9 mouse cellular contexts compared by ENCODE assay signal in the genomic region with DNA sequence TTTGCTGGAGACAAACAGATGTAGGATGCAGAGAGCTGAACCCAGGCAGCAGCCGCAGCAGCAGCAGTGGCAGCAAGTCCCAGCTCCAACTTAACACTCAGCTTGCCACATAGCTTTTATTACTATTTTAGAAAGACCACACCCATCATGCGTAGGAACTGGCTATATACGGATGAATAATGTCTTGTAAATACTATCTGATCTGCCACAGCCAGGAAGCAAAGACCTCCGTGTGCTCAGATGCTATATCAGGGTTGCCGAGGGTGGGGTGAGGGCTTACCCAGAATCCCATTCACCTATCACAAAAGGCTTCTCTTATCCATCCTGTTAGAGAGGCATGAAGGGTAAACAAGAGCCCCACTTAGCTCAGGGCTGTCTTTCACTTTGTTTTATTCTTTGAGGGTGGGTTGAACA. TPM values are rescaled to one million over a fixed set of nuclear protein-coding genes. Genes with fewer than 3 reads are reported as not detected.
DNase-seq lines count a peak whose midpoint lies in the region; ATAC-seq lines count a peak whose summit lies in the region.
"Had no signal": no experiment of that assay in that cellular context is flagged by ENCODE, and none has a peak within 500 bp of the region (broad histone marks: within the 10 kb centered on the region; RNA-seq: fewer than 3 reads in every experiment).

No protein-coding gene starts in this region.

- H3K9ac ChIP-seq in forebrain, embryonic 14.5 days (ENCODE audit: low read length): no peak overlapping the region
- no peak overlapping the region for H3K9ac ChIP-seq in midbrain, embryonic 11.5 days (ENCODE audit: low read length)
- H3K9ac ChIP-seq: limb, embryonic 13.5 days had no signal

- no peaks in the 10 kb centered on the region for H3K27me3 ChIP-seq in heart, embryonic 10.5 days (ENCODE audit: insufficient read depth, poor library complexity, severe bottlenecking)
- no peaks in the 10 kb centered on the region for H3K27me3 ChIP-seq in forebrain, embryonic 14.5 days (replicated peaks; ENCODE audit: control insufficient read depth, insufficient read depth, low read length)
- H3K27me3 ChIP-seq in midbrain, embryonic 11.5 days (ENCODE audit: control insufficient read depth, insufficient read depth, low read length): no peaks in the 10 kb centered on the region
- H3K27me3 ChIP-seq: limb, embryonic 13.5 days had no signal

- no peaks in the 10 kb centered on the region for H3K36me3 ChIP-seq in heart, embryonic 10.5 days
- no peaks in the 10 kb centered on the region for H3K36me3 ChIP-seq in forebrain, embryonic 14.5 days (ENCODE audit: control insufficient read depth, insufficient read depth, low read length)
- no peaks in the 10 kb centered on the region for H3K36me3 ChIP-seq in midbrain, embryonic 11.5 days (ENCODE audit: control insufficient read depth, insufficient read depth, low read length)
- H3K36me3 ChIP-seq: limb, embryonic 13.5 days had no signal

- no peak overlapping the region for H3K4me2 ChIP-seq in forebrain, embryonic 14.5 days (ENCODE audit: low read length)
- no peak overlapping the region for H3K4me2 ChIP-seq in midbrain, embryonic 11.5 days
- H3K4me2 ChIP-seq: limb, embryonic 13.5 days had no signal

- peak overlapping the region; percentile 24; the same call in 1 of the 2 replicates for H3K4me3 ChIP-seq in heart, embryonic 10.5 days
- no peak overlapping the region for H3K4me3 ChIP-seq in forebrain, embryonic 14.5 days (ENCODE audit: low read depth, low read length)
- no peak overlapping the region for H3K4me3 ChIP-seq in midbrain, embryonic 11.5 days (ENCODE audit: low read depth, low read length)
- H3K4me3 ChIP-seq: limb, embryonic 13.5 days had no signal

- H3K4me1 ChIP-seq in heart, embryonic 10.5 days: peaks cover 62% of the 10 kb centered on the region
- H3K4me1 ChIP-seq in forebrain, embryonic 14.5 days (ENCODE audit: control insufficient read depth, insufficient read depth, low read length): peaks cover 15% of the 10 kb centered on the region
- peaks cover 18% of the 10 kb centered on the region for H3K4me1 ChIP-seq in midbrain, embryonic 11.5 days (ENCODE audit: control insufficient read depth, insufficient read depth, low read length)

- peak; percentile 63 for ATAC-seq in forebrain, embryonic 14.5 days
- peak; percentile 73 for ATAC-seq in midbrain, embryonic 11.5 days (ENCODE audit: low FRiP score)

- 34% methylated on average over 5 of the region's 5 CpGs for WGBS in heart, embryonic 10.5 days
- 42% methylated on average over 5 of the region's 5 CpGs for WGBS in forebrain, embryonic 14.5 days
- WGBS in midbrain, embryonic 11.5 days: 61% methylated on average over 5 of the region's 5 CpGs

- intact Hi-C loops in heart, postnatal 36 days (cut with DNase I): no loop called here
- intact Hi-C loops in left cerebral cortex, postnatal 4 days (cut with DNase I): no loop called here

- H3K27ac ChIP-seq in heart, embryonic 10.5 days: peak overlapping the region; percentile 65
- H3K27ac ChIP-seq in forebrain, embryonic 14.5 days (ENCODE audit: low read depth, low read length): no peak overlapping the region
- H3K27ac ChIP-seq in midbrain, embryonic 11.5 days (ENCODE audit: low read depth, low read length): peak overlapping the region; percentile 67
- H3K27ac ChIP-seq: limb, embryonic 13.5 days had no signal

- H3K9me3 ChIP-seq in heart, embryonic 10.5 days: no peaks in the 10 kb centered on the region
- H3K9me3 ChIP-seq in forebrain, embryonic 14.5 days (replicated peaks; ENCODE audit: control insufficient read depth, low read length): no peaks in the 10 kb centered on the region
- no peaks in the 10 kb centered on the region for H3K9me3 ChIP-seq in midbrain, embryonic 11.5 days (ENCODE audit: control insufficient read depth, low read length)
- H3K9me3 ChIP-seq: limb, embryonic 13.5 days had no signal

- no peak for DNase-seq in heart, embryonic 10.5 days (ENCODE audit: low spot score)
- no peak for DNase-seq in heart, postnatal 36 days
- peak; percentile 25 for DNase-seq in 3134 (ENCODE audit: extremely low read depth, insufficient read length, low spot score)
- DNase-seq in forebrain, embryonic 14.5 days (ENCODE audit: low spot score): peak; percentile 17
- DNase-seq in midbrain, embryonic 11.5 days (ENCODE audit: low spot score, missing footprints): no peak
- DNase-seq in embryo, embryonic 10.5 days (ENCODE audit: low spot score): no peak
- DNase-seq in left cerebral cortex, postnatal 4 days: no peak
- no peak for DNase-seq in frontal cortex, postnatal 25 days (ENCODE audit: low spot score in 2 of 2)

RNA-seq across cellular contexts. Expression of a gene that starts 26.9 kb away (rescaled TPM):
- 5.2 and 5.8 TPM in 2 replicates for polyA plus RNA-seq in heart, embryonic 10.5 days (2016; fragmentation: Nextera tagmentation; extraction: Ambion mirVana)
- total RNA-seq in heart, postnatal 36 days (2021): 1 to 10 TPM; 5.7 to 7.3 TPM
- polyA plus RNA-seq in forebrain, embryonic 14.5 days (2014; fragmentation: Nextera tagmentation; extraction: Ambion mirVana): 2.2 and 2.3 TPM in 2 replicates
- 6.1 and 6.4 TPM in 2 replicates for polyA plus RNA-seq in midbrain, embryonic 11.5 days (2014; fragmentation: Nextera tagmentation; extraction: Ambion mirVana)
- 1 to 10 TPM; 4.2 to 4.9 TPM for total RNA-seq in left cerebral cortex, postnatal 4 days (2021)

Comparison
In these comparisons a context has a peak if more than half of its experiments do, and no peak if none do; other contexts are left out.
1. DNase-seq: peak in 3134 (single experiment) and forebrain, embryonic 14.5 days (single experiment); none in heart, embryonic 10.5 days (single experiment), heart, postnatal 36 days (0 of 2), midbrain, embryonic 11.5 days (single experiment), embryo, embryonic 10.5 days (single experiment), left cerebral cortex, postnatal 4 days (single experiment) and frontal cortex, postnatal 25 days (0 of 2).